Mouse (Mus musculus): ENCODE measurements around the gene Zbtb46.
A peak's percentile ranks its signal among the peaks of the same experiment; 100 is the strongest.

GRCm38 (mm10) chr2:181496831-181497547, 37.8 kb upstream of the Zbtb46 start, which contains the start of gene Tpd52l2:
- TF ChIP-seq CTCF (IDR thresholded peaks at IDR 0.05; ENCODE audit: extremely low read depth, insufficient read depth, low read length), result no peak
- peak; percentile 80 for TF ChIP-seq POLR2A (IDR thresholded peaks at IDR 0.05; ENCODE audit: extremely low read depth, insufficient read depth, low read length)
